Mouse (Mus musculus) thymus, adult 2 months (tissue): ENCODE data around the gene Oprm1.

Experiments used
- CTCF ChIP-seq: fragments of 200-500 bp; IDR thresholded peaks from 2 replicates; pipeline ENCODE4 v1.5.1; 2012; ENCODE audit warnings: mild to moderate bottlenecking, control low read depth, low read length, moderate library complexity, borderline replicate concordance; ENCODE audit not compliant: control insufficient read depth, poor library complexity, insufficient read depth; ENCODE audit errors: extremely low read depth
- POLR2A ChIP-seq: fragments of 200-500 bp; IDR thresholded peaks from 2 replicates; pipeline ENCODE4 v1.6.1; 2012; ENCODE audit warnings: mild to moderate bottlenecking, low read length, control low read depth, moderate library complexity; ENCODE audit not compliant: control insufficient read depth, poor library complexity, insufficient read depth; ENCODE audit errors: extremely low read depth

DNA sequence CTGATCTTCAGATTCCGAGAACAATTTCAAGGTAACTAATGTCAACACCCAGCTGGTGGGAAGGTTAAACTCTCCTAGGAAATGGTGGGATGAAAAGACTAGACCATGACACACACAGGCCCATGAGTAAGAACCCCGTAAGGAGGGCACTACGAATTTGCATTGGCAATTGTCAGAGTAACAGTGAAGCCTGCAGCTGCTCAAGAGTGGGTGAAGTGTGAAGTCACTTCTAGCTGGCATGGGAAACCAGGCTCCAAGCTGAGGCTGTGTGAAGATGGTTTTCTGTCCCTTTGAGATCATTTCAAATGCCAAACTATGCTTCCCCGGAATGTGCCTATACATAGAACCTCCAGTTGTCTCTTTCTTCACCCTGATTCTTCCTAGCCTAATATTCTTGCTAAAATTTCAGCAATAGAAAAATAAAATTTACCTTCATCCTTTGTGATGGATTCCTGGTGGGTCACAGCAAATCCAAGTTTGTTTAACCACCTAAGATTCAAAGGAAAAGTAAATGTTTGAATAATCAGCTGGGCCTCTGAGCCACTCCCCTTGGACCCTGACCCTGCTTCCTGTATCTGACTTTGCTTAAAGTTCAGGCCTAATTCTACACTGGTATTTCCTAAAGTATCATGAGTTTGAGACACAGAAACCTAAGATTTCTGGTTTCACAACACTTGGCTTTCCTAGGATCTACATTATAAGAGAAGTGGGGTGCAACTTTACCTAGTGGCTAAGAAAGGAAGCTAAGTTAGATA is 178.5 kb downstream of the Oprm1 start:
- no peak for TF ChIP-seq CTCF
- no peak for TF ChIP-seq POLR2A
